Comparison of ENCODE assay signal across 8 mouse cellular contexts in genomic region chr15:31603113-31603512, GRCm38 (mm10). TPM values are rescaled to one million over a fixed set of nuclear protein-coding genes. Genes with fewer than 3 reads are reported as not detected.
DNase-seq lines count a peak whose midpoint lies in the region; ATAC-seq and TF ChIP-seq lines count a peak whose summit lies in the region.

No protein-coding gene starts in this region.

- ATAC-seq in heart, embryonic 11.5 days (replicated peaks; ENCODE audit: insufficient number of reproducible peaks, low FRiP score, low TSS enrichment), result no peak
- no peak for ATAC-seq in forebrain, embryonic 12.5 days (ENCODE audit: low FRiP score)
- no peak for ATAC-seq in liver, embryonic 13.5 days (ENCODE audit: low read depth)

- no peaks in the 10 kb centered on the region for H3K36me3 ChIP-seq in heart, embryonic 11.5 days (ENCODE audit: control insufficient read depth, insufficient read depth, low read length)
- H3K36me3 ChIP-seq in ES-Bruce4 (ENCODE audit: control insufficient read depth, insufficient read depth, low read length, poor library complexity, severe bottlenecking), result peaks cover under 1% of the 10 kb centered on the region; the same call in 1 of the 2 replicates
- H3K36me3 ChIP-seq in forebrain, embryonic 12.5 days (replicated peaks), result no peaks in the 10 kb centered on the region
- H3K36me3 ChIP-seq in liver, embryonic 13.5 days, result peaks cover 6% of the 10 kb centered on the region

- peaks cover 24% of the 10 kb centered on the region for H3K4me1 ChIP-seq in heart, embryonic 11.5 days (ENCODE audit: control insufficient read depth, insufficient read depth, low read length)
- no peaks in the 10 kb centered on the region for H3K4me1 ChIP-seq in ES-Bruce4 (ENCODE audit: control insufficient read depth, insufficient read depth, low read length)
- peaks cover 28% of the 10 kb centered on the region for H3K4me1 ChIP-seq in forebrain, embryonic 12.5 days
- H3K4me1 ChIP-seq in liver, embryonic 13.5 days (replicated peaks), result peaks cover 49% of the 10 kb centered on the region

- WGBS in heart, embryonic 11.5 days (ENCODE audit: insufficient replicate concordance), result 82% methylated on average over 13 of the region's 13 CpGs
- 84% methylated on average over 13 of the region's 13 CpGs for WGBS in forebrain, embryonic 12.5 days
- WGBS in liver, embryonic 13.5 days (ENCODE audit: insufficient replicate concordance), result 87% methylated on average over 13 of the region's 13 CpGs

- H3K27me3 ChIP-seq in heart, embryonic 11.5 days (ENCODE audit: control insufficient read depth, insufficient read depth, low read length), result no peaks in the 10 kb centered on the region
- no peaks in the 10 kb centered on the region for H3K27me3 ChIP-seq in ES-Bruce4 (ENCODE audit: control insufficient read depth, insufficient read depth, low read length, poor library complexity, severe bottlenecking)
- no peaks in the 10 kb centered on the region for H3K27me3 ChIP-seq in forebrain, embryonic 12.5 days
- no peaks in the 10 kb centered on the region for H3K27me3 ChIP-seq in liver, embryonic 13.5 days

- no peak for TF ChIP-seq POLR2A in ES-Bruce4 (IDR thresholded peaks at IDR 0.05; ENCODE audit: insufficient read depth, low read length)

- peak overlapping the region; percentile 85; the same call in 1 of the 2 replicates for H3K4me3 ChIP-seq in heart, embryonic 11.5 days (ENCODE audit: low read depth, low read length)
- H3K4me3 ChIP-seq in ES-Bruce4 (ENCODE audit: low read depth, low read length), result no peak overlapping the region
- H3K4me3 ChIP-seq in forebrain, embryonic 12.5 days (replicated peaks), result peak overlapping the region; percentile 92; the same call in 1 of the 2 replicates
- H3K4me3 ChIP-seq in liver, embryonic 13.5 days (replicated peaks), result peak overlapping the region; percentile 90

- peak overlapping the region; percentile 68 for H3K4me2 ChIP-seq in heart, embryonic 11.5 days
- H3K4me2 ChIP-seq in forebrain, embryonic 12.5 days, result peak overlapping the region; percentile 54
- H3K4me2 ChIP-seq in liver, embryonic 13.5 days, result peak overlapping the region; percentile 79

- no peak for TF ChIP-seq CTCF in ES-Bruce4 (IDR thresholded peaks at IDR 0.05; ENCODE audit: low read depth, low read length)

- TF ChIP-seq EP300 in ES-Bruce4 (IDR thresholded peaks at IDR 0.05; ENCODE audit: insufficient read depth, low read depth, low read length), result no peak

- no peak overlapping the region for H3K27ac ChIP-seq in heart, embryonic 11.5 days (ENCODE audit: low read depth, low read length)
- no peak overlapping the region for H3K27ac ChIP-seq in ES-Bruce4 (ENCODE audit: insufficient read depth, low read length)
- H3K27ac ChIP-seq in forebrain, embryonic 12.5 days, result peak overlapping the region; percentile 93; the same call in 1 of the 2 replicates
- H3K27ac ChIP-seq in liver, embryonic 13.5 days, result no peak overlapping the region

- no peaks in the 10 kb centered on the region for H3K9me3 ChIP-seq in heart, embryonic 11.5 days (replicated peaks; ENCODE audit: control insufficient read depth, low read length)
- H3K9me3 ChIP-seq in ES-Bruce4 (replicated peaks; ENCODE audit: control insufficient read depth, insufficient read depth, low read length, poor library complexity, severe bottlenecking), result no peaks in the 10 kb centered on the region
- no peaks in the 10 kb centered on the region for H3K9me3 ChIP-seq in forebrain, embryonic 12.5 days
- H3K9me3 ChIP-seq in liver, embryonic 13.5 days (replicated peaks), result no peaks in the 10 kb centered on the region

- peak overlapping the region; percentile 93; the same call in 1 of the 2 replicates for H3K9ac ChIP-seq in heart, embryonic 11.5 days (ENCODE audit: low read depth, low read length)
- H3K9ac ChIP-seq in ES-Bruce4 (ENCODE audit: low read depth, poor library complexity, severe bottlenecking), result peak overlapping the region; percentile 86
- peak overlapping the region; percentile 93; the same call in 1 of the 2 replicates for H3K9ac ChIP-seq in forebrain, embryonic 12.5 days
- peak overlapping the region; percentile 93 for H3K9ac ChIP-seq in liver, embryonic 13.5 days

- no peak for DNase-seq in heart, adult 8-10 months (ENCODE audit: low spot score)
- DNase-seq in liver, embryonic 13.5 days, result no peak
- no peak for DNase-seq in urinary bladder, postnatal 4 days (ENCODE audit: low spot score in 2 of 2)
- no peak for DNase-seq in MN1 (ENCODE audit: low spot score)
- no peak for DNase-seq in heart, adult 9 months (ENCODE audit: low spot score in 2 of 2)

RNA-seq across cellular contexts. Expression of gene Fam173b, which starts 1.5 kb away (rescaled TPM):
- polyA plus RNA-seq in heart, embryonic 11.5 days (2014; fragmentation: Nextera tagmentation; extraction: Ambion mirVana), result 13.3 and 16.1 TPM in 2 replicates
- total RNA-seq in heart, adult 8-10 months (2022), result 10 to 100 TPM; 17.2 to 22.2 (median 20.3) TPM
- polyA plus RNA-seq in ES-Bruce4 (2011; ENCODE audit: insufficient read depth, insufficient read length, low read depth, missing spikeins), result 6.5 and 7.8 TPM in 2 replicates
- 12.5 and 13.2 TPM in 2 replicates for polyA plus RNA-seq in forebrain, embryonic 12.5 days (2016; fragmentation: Nextera tagmentation; extraction: Ambion mirVana)
- polyA plus RNA-seq in liver, embryonic 13.5 days (2015; fragmentation: Nextera tagmentation; extraction: Ambion mirVana), result 9.3 and 10.3 TPM in 2 replicates

RNA-seq across cellular contexts. Expression of gene Cct5, which starts 1.5 kb away (rescaled TPM):
- polyA plus RNA-seq in heart, embryonic 11.5 days (2014; fragmentation: Nextera tagmentation; extraction: Ambion mirVana), result 455 and 458 TPM in 2 replicates
- total RNA-seq in heart, adult 8-10 months (2022), result 100 to 1,000 TPM; 123 to 130 (median 127) TPM
- 651 and 659 TPM in 2 replicates for polyA plus RNA-seq in ES-Bruce4 (2011; ENCODE audit: insufficient read depth, insufficient read length, low read depth, missing spikeins)
- 617 and 631 TPM in 2 replicates for polyA plus RNA-seq in forebrain, embryonic 12.5 days (2016; fragmentation: Nextera tagmentation; extraction: Ambion mirVana)
- 409 and 450 TPM in 2 replicates for polyA plus RNA-seq in liver, embryonic 13.5 days (2015; fragmentation: Nextera tagmentation; extraction: Ambion mirVana)

RNA-seq across cellular contexts. Expression of gene Cmbl, which starts 37.9 kb away (rescaled TPM):
- polyA plus RNA-seq in heart, embryonic 11.5 days (2014; fragmentation: Nextera tagmentation; extraction: Ambion mirVana), result 6.6 and 8.5 TPM in 2 replicates
- total RNA-seq in heart, adult 8-10 months (2022), result 10 to 100 TPM; 31.4 to 42.1 (median 34.4) TPM
- 1.3 TPM in 1 of 2 replicates, not detected in the other for polyA plus RNA-seq in ES-Bruce4 (2011; ENCODE audit: insufficient read depth, insufficient read length, low read depth, missing spikeins)
- 1.5 and 2.1 TPM in 2 replicates for polyA plus RNA-seq in forebrain, embryonic 12.5 days (2016; fragmentation: Nextera tagmentation; extraction: Ambion mirVana)
- 5.0 and 5.3 TPM in 2 replicates for polyA plus RNA-seq in liver, embryonic 13.5 days (2015; fragmentation: Nextera tagmentation; extraction: Ambion mirVana)
